Mouse (Mus musculus): ENCODE data around the gene Syt2.

GRCm38 (mm10) chr1:134650816-134651215, 4.3 kb downstream of the Syt2 start:
- TF ChIP-seq CTCF (IDR thresholded peaks at IDR 0.05; ENCODE audit: extremely low read depth, insufficient read depth, insufficient read length, insufficient replicate concordance) (no peak), POLR2A (IDR thresholded peaks at IDR 0.05; ENCODE audit: low read depth, low read length) (no peak)

Measured in spleen, adult 2 months (tissue).